Mouse (Mus musculus) MEL (cell line): ENCODE results near the gene Pip4k2b. TPM values are rescaled to one million over a fixed set of nuclear protein-coding genes. Genes with fewer than 3 reads are reported as not detected.

Experiments
- DNase-seq: peaks from one replicate; pipeline ENCODE4 v3.0.0; 2011; ENCODE audit warnings: low read depth, low spot score
- H3K27ac ChIP-seq: 2 replicates; pipeline ENCODE4 v1.5.1; 2012; ENCODE audit warnings: low read depth, mild to moderate bottlenecking, control low read depth, low read length, moderate library complexity; ENCODE audit not compliant: control insufficient read depth
- H3K27me3 ChIP-seq, 2 experiments: fragments of 150-350 bp in 1 of 2; sonication (generic) in 1 of 2; 2 replicates each; pipeline ENCODE4 v1.6.1; 2012; ENCODE audit warnings: low read length in 2 of 2, mild to moderate bottlenecking in 2 of 2, improper control_type of control experiment in 1 of 2, moderate library complexity in 1 of 2; ENCODE audit not compliant: insufficient read depth in 2 of 2, control insufficient read depth in 1 of 2
- H3K36me3 ChIP-seq, 2 experiments: 2 replicates each; pipeline ENCODE4 v1.6.1; 2012 to 2014; ENCODE audit warnings: low read length in 2 of 2, improper control_type of control experiment in 1 of 2, inconsistent platforms in 1 of 2, mild to moderate bottlenecking in 1 of 2; ENCODE audit not compliant: insufficient read depth in 2 of 2, control insufficient read depth in 1 of 2
- H3K4me1 ChIP-seq, 2 experiments: fragments of 150-350 bp in 1 of 2; sonication (generic) in 1 of 2; 2 replicates each; pipeline ENCODE4 v1.6.1; 2012; ENCODE audit warnings: low read length in 2 of 2, improper control_type of control experiment in 1 of 2, mild to moderate bottlenecking in 1 of 2; ENCODE audit not compliant: insufficient read depth in 2 of 2, control insufficient read depth in 1 of 2
- H3K4me3 ChIP-seq, 2 experiments: fragments of 150-350 bp in 1 of 2; sonication (generic) in 1 of 2; 2 replicates each; pipeline ENCODE4 v1.5.1; 2012; ENCODE audit warnings: low read depth in 2 of 2, low read length in 2 of 2, mild to moderate bottlenecking in 2 of 2, moderate library complexity in 2 of 2, control low read depth in 1 of 2, improper control_type of control experiment in 1 of 2; ENCODE audit not compliant: control insufficient read depth in 1 of 2, insufficient read depth in 1 of 2
- H3K79me2 ChIP-seq: 2 replicates; pipeline ENCODE4 v1.6.1; 2012; ENCODE audit warnings: mild to moderate bottlenecking, low read length, moderate library complexity; ENCODE audit not compliant: control insufficient read depth, poor library complexity, insufficient read depth
- H3K9ac ChIP-seq: 2 replicates; pipeline ENCODE4 v1.6.1; 2012; ENCODE audit warnings: low read depth, mild to moderate bottlenecking, control low read depth, low read length, moderate library complexity; ENCODE audit not compliant: control insufficient read depth, poor library complexity, severe bottlenecking
- H3K9me3 ChIP-seq: fragments of 150-350 bp; sonication (generic); replicated peaks from 2 replicates; pipeline ENCODE4 v1.6.1; 2012; ENCODE audit warnings: mild to moderate bottlenecking, low read length, improper control_type of control experiment, moderate library complexity; ENCODE audit not compliant: insufficient read depth
- BHLHE40 ChIP-seq: IDR thresholded peaks from 2 replicates; pipeline ENCODE4 v1.6.1; 2012; ENCODE audit warnings: low read depth, mild to moderate bottlenecking, inconsistent platforms, low read length, improper control_type of control experiment, borderline replicate concordance
- CHD1 ChIP-seq: IDR thresholded peaks from 2 replicates; pipeline ENCODE4 v1.6.1; 2012; ENCODE audit warnings: low read depth, mild to moderate bottlenecking, inconsistent platforms, low read length, improper control_type of control experiment
- EP300 ChIP-seq, 2 experiments: IDR thresholded peaks; 2 replicates each; pipeline ENCODE4 v1.6.1; 2011; ENCODE audit warnings: improper control_type of control experiment in 2 of 2, low read length in 2 of 2, low read depth in 1 of 2, mild to moderate bottlenecking in 1 of 2
- GABPA ChIP-seq: IDR thresholded peaks from 2 replicates; pipeline ENCODE4 v1.6.1; 2012; ENCODE audit warnings: low read depth, mild to moderate bottlenecking, inconsistent platforms, low read length, improper control_type of control experiment, moderate library complexity
- HCFC1 ChIP-seq: IDR thresholded peaks from 2 replicates; pipeline ENCODE4 v1.6.1; 2012; ENCODE audit warnings: low read depth, mild to moderate bottlenecking, inconsistent platforms, low read length, improper control_type of control experiment, moderate library complexity
- JUND ChIP-seq: IDR thresholded peaks from 2 replicates; pipeline ENCODE4 v1.6.1; 2011; ENCODE audit warnings: low read depth, mild to moderate bottlenecking, improper control_type of control experiment, low read length
- MAFK ChIP-seq: IDR thresholded peaks from 2 replicates; pipeline ENCODE4 v1.6.1; 2011; ENCODE audit warnings: low read depth, mild to moderate bottlenecking, low read length, improper control_type of control experiment, borderline replicate concordance
- MAX ChIP-seq: IDR thresholded peaks from 2 replicates; pipeline ENCODE4 v1.6.1; 2011; ENCODE audit warnings: low read length, improper control_type of control experiment
- MEF2A ChIP-seq: IDR thresholded peaks from 2 replicates; pipeline ENCODE4 v1.6.1; 2014; ENCODE audit warnings: low read depth, mild to moderate bottlenecking, inconsistent platforms, low read length, improper control_type of control experiment; ENCODE audit not compliant: poor library complexity, insufficient replicate concordance, severe bottlenecking; ENCODE audit errors: extremely low read depth
- MXI1 ChIP-seq: IDR thresholded peaks from 2 replicates; pipeline ENCODE4 v1.6.1; 2011; ENCODE audit warnings: mild to moderate bottlenecking, low read depth, low read length, improper control_type of control experiment
- MYC ChIP-seq: IDR thresholded peaks from 2 replicates; pipeline ENCODE4 v1.6.1; 2011; ENCODE audit warnings: low read depth, mild to moderate bottlenecking, low read length, improper control_type of control experiment, moderate library complexity
- NRF1 ChIP-seq: IDR thresholded peaks from 2 replicates; pipeline ENCODE4 v1.6.1; 2014; ENCODE audit warnings: low read depth, mild to moderate bottlenecking, inconsistent platforms, low read length, improper control_type of control experiment, moderate library complexity; ENCODE audit not compliant: poor library complexity, insufficient read depth, severe bottlenecking
- POLR2A ChIP-seq, 2 experiments: IDR thresholded peaks; 2 replicates each; pipeline ENCODE4 v1.6.1; 2011 to 2012; ENCODE audit warnings: low read length in 2 of 2, mild to moderate bottlenecking in 2 of 2, control low read depth in 1 of 2, improper control_type of control experiment in 1 of 2, low read depth in 1 of 2, moderate library complexity in 1 of 2; ENCODE audit not compliant: control insufficient read depth in 1 of 2, insufficient read depth in 1 of 2, poor library complexity in 1 of 2
- POLR2AphosphoS2 ChIP-seq: IDR thresholded peaks from 2 replicates; pipeline ENCODE4 v1.6.1; 2011; ENCODE audit warnings: low read length, improper control_type of control experiment
- RAD21 ChIP-seq: IDR thresholded peaks from 2 replicates; pipeline ENCODE4 v1.6.1; 2011; ENCODE audit warnings: mild to moderate bottlenecking, low read depth, low read length, improper control_type of control experiment
- RCOR1 ChIP-seq: IDR thresholded peaks from 2 replicates; pipeline ENCODE4 v1.6.1; 2012; ENCODE audit warnings: low read depth, mild to moderate bottlenecking, inconsistent platforms, low read length, improper control_type of control experiment
- SIN3A ChIP-seq: IDR thresholded peaks from 2 replicates; pipeline ENCODE4 v1.6.1; 2012; ENCODE audit warnings: low read length, improper control_type of control experiment, inconsistent platforms
- TCF12 ChIP-seq: IDR thresholded peaks from 2 replicates; pipeline ENCODE4 v1.6.1; 2014; ENCODE audit warnings: low read depth, mild to moderate bottlenecking, inconsistent platforms, low read length, improper control_type of control experiment, moderate library complexity
- USF2 ChIP-seq, 2 experiments: IDR thresholded peaks; 2 replicates each; pipeline ENCODE4 v1.6.1; 2011 to 2012; ENCODE audit warnings: improper control_type of control experiment in 2 of 2, low read length in 2 of 2, borderline replicate concordance in 1 of 2, inconsistent platforms in 1 of 2, low read depth in 1 of 2, mild to moderate bottlenecking in 1 of 2; ENCODE audit not compliant: insufficient read depth in 1 of 2
- ZC3H11A ChIP-seq: IDR thresholded peaks from 2 replicates; pipeline ENCODE4 v1.6.1; 2012; ENCODE audit warnings: low read depth, mild to moderate bottlenecking, inconsistent platforms, low read length, improper control_type of control experiment
- ZKSCAN1 ChIP-seq: IDR thresholded peaks from 2 replicates; pipeline ENCODE4 v1.6.1; 2012; ENCODE audit warnings: low read depth, mild to moderate bottlenecking, inconsistent platforms, low read length, improper control_type of control experiment, moderate library complexity
- ZMIZ1 ChIP-seq: IDR thresholded peaks from 2 replicates; pipeline ENCODE4 v1.6.1; 2012; ENCODE audit warnings: low read depth, mild to moderate bottlenecking, inconsistent platforms, low read length, improper control_type of control experiment, moderate library complexity
- polyA plus RNA-seq, 2 experiments: library from polyadenylated mRNA; stranded (reverse) in 1 of 2; unstranded in 1 of 2; fragments of >175 nt in 1 of 2; fragments of >200 nt in 1 of 2; gene quantifications; 2 replicates each; pipeline versions ENCODE4 v1.2.1 to v1.2.4; 2012; ENCODE audit warnings: low replicate concordance in 2 of 2, low read depth in 1 of 2; ENCODE audit not compliant: insufficient read length in 2 of 2, insufficient read depth in 1 of 2, missing spikeins in 1 of 2
- total RNA-seq: library from RNA; depleted of rRNA; stranded (reverse); fragments of 300-350 nt; gene quantifications from 2 replicates; pipeline ENCODE4 v1.2.3, GENCODE M21; 2012

Pip4k2b gene
- total and polyA plus RNA-seq, 3 experiments = 40.2 to 57.3 (median 43.4) TPM

- Histone ChIP-seq H3K79me2 (no peaks in the 10 kb centered on the region), H3K4me3 (no peak overlapping the region), H3K27ac (no peak overlapping the region), H3K4me1 (no peaks in the 10 kb centered on the region), H3K9me3 (no peaks in the 10 kb centered on the region), H3K27me3 (no peaks in the 10 kb centered on the region), H3K9ac (no peak overlapping the region), H3K36me3 (peaks cover 0 to 3% of the 10 kb centered on the region in 2 experiments; a peak in 1 of 4 replicates)
- TF ChIP-seq USF2 (IDR thresholded peaks at IDR 0.05; ENCODE audit: borderline replicate concordance in 1 of 2, insufficient read depth in 1 of 2, low read depth in 1 of 2, low read length in 2 of 2) = no peak
- no peak for TF ChIP-seq JUND
- no peak for TF ChIP-seq ZC3H11A
- TF ChIP-seq SIN3A = no peak
- no peak for TF ChIP-seq RAD21
- TF ChIP-seq GABPA = no peak
- TF ChIP-seq MXI1 = no peak
- TF ChIP-seq POLR2AphosphoS2 = no peak
- TF ChIP-seq ZMIZ1 = no peak
- no peak for DNase-seq
Measured at GRCm38 (mm10) chr11:97678301-97678700, 66.2 kb downstream of the Pip4k2b start.

DNA sequence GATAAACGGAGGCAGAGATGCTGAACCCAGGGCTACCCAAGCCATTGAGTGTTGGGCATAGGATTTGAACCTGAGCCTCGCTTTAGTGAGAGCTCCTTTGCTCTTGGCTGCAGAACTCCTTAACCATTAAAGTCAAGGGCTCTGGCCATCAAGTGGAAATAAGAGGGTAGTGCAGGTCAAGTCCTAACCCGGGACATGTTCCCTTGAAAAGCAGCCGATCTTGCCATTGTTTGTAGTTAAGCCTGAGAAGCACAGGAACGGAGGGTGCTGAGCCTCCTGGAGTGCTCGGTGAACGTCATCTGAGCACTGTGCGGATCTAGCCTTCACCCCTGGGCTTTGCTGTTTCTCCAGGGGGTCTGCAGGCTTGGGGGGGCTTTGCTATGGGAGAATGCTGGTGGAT lies 66.7 kb downstream of the Pip4k2b start:
- no peak overlapping the region for H3K27ac ChIP-seq

GRCm38 (mm10) chr11:97677381-97677780 lies 67.1 kb downstream of the Pip4k2b start:
- peaks cover 0 to 3% of the 10 kb centered on the region in 2 experiments; a peak in 1 of 4 replicates for H3K36me3 ChIP-seq
- no peak overlapping the region for H3K9ac ChIP-seq
- DNase-seq = no peak
- no peak for TF ChIP-seq EP300 (IDR thresholded peaks at IDR 0.05; ENCODE audit: low read depth in 1 of 2, low read length in 2 of 2)
- no peak for TF ChIP-seq MAX
- TF ChIP-seq MEF2A = no peak
- TF ChIP-seq CHD1 = no peak
- no peak for TF ChIP-seq ZMIZ1
- no peak for TF ChIP-seq POLR2AphosphoS2
- no peak for TF ChIP-seq BHLHE40
- no peak for TF ChIP-seq RCOR1
- TF ChIP-seq SIN3A = no peak
- TF ChIP-seq HCFC1 = no peak
- TF ChIP-seq ZKSCAN1 = no peak
- no peak for TF ChIP-seq TCF12
- no peak for TF ChIP-seq POLR2A (IDR thresholded peaks at IDR 0.05; ENCODE audit: control insufficient read depth in 1 of 2, insufficient read depth in 1 of 2, low read depth in 1 of 2, low read length in 2 of 2, poor library complexity in 1 of 2)
- no peak for TF ChIP-seq MYC
- no peak for TF ChIP-seq MAFK
- H3K4me3 ChIP-seq = no peak overlapping the region
- H3K27ac ChIP-seq = no peak overlapping the region
- no peaks in the 10 kb centered on the region for H3K9me3 ChIP-seq
- H3K79me2 ChIP-seq = no peaks in the 10 kb centered on the region
- H3K27me3 ChIP-seq = no peaks in the 10 kb centered on the region
- H3K4me1 ChIP-seq = no peaks in the 10 kb centered on the region

More for the DNA sequence above, 66.7 kb downstream of the Pip4k2b start:
- H3K36me3 ChIP-seq = peaks cover 0 to 3% of the 10 kb centered on the region in 2 experiments; a peak in 1 of 4 replicates
- H3K27me3 ChIP-seq = no peaks in the 10 kb centered on the region
- H3K79me2 ChIP-seq = no peaks in the 10 kb centered on the region
- H3K4me1 ChIP-seq = no peaks in the 10 kb centered on the region
- H3K9ac ChIP-seq = no peak overlapping the region
- no peak for TF ChIP-seq MEF2A
- no peak for TF ChIP-seq NRF1
- TF ChIP-seq POLR2A (IDR thresholded peaks at IDR 0.05; ENCODE audit: control insufficient read depth in 1 of 2, insufficient read depth in 1 of 2, low read depth in 1 of 2, low read length in 2 of 2, poor library complexity in 1 of 2) = no peak
- DNase-seq = no peak
- H3K9me3 ChIP-seq = no peaks in the 10 kb centered on the region
- no peak overlapping the region for H3K4me3 ChIP-seq
